Mouse (Mus musculus) right cerebral cortex, postnatal 10 days (tissue): Measurements from ENCODE around the gene Mrpl19.

Source experiments
- DNase-seq, 2 experiments: peaks; one replicate each; pipeline ENCODE4 v3.0.0; 2021; ENCODE audit warnings: low spot score in 2 of 2

Mrpl19 gene

DNA sequence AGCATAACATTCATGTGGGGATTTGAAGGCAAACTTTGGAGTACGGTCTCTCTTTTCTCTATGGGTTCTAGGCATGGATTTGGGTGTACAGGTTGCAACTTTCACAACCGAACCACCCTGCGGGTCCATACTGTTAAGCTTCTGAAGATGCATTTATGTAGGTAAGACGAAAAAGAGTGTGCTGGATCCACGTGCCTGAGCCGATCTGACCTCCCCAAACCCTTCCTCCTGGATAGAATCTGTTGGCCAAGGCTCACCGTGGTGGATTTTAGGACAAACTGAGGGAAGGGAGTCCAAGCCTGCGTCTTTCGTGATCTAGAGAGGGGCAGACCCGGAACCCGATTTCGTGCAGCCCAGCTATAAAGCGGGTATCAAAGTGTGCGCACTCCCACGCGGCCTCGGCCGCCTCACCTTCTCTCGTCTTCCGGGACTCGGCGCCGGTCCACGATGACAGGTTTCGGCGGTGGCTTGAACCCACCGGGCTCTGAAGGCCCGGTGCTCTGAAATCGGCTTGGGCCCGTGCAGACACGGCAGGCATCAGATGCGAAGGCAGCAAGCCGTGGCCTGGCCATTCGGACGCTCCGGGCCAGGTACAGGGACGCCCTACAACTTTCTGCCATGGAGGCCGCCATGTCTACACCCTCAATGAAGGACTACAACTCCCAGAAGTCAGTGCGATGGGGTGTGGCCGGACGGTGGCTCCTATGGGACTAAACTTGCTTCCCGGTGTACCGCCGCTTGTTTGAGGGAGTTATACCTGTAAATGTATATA lies at the start of gene Mrpl19:
TSS of gene Mrpl19 (minus strand) at position 663 of the 772 bp plus-strand sequence.
- DNase-seq, result peak; percentile 94 to 95

DNA sequence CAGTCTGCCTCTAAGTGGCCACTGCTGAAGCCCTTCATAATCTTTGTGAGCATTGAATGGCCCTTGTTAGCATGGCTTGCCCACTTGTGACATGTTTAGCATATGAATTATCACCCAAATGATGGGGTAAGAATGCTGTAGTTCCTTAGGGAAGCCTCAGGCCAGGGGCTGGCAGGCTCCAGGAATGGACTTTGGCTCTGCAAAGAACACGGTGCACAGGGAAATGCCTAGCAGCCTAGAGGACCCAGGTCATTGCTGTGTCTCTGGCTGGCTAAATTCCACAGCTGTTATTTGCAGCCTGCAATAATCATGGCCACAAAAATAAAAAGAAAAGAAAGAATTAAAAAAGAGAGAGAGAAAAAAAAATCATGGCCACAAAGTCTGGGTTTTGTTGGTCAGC lies 46.6 kb upstream of the Mrpl19 start:
- DNase-seq, result peak in 1 of 2 experiments; percentile 27

DNA sequence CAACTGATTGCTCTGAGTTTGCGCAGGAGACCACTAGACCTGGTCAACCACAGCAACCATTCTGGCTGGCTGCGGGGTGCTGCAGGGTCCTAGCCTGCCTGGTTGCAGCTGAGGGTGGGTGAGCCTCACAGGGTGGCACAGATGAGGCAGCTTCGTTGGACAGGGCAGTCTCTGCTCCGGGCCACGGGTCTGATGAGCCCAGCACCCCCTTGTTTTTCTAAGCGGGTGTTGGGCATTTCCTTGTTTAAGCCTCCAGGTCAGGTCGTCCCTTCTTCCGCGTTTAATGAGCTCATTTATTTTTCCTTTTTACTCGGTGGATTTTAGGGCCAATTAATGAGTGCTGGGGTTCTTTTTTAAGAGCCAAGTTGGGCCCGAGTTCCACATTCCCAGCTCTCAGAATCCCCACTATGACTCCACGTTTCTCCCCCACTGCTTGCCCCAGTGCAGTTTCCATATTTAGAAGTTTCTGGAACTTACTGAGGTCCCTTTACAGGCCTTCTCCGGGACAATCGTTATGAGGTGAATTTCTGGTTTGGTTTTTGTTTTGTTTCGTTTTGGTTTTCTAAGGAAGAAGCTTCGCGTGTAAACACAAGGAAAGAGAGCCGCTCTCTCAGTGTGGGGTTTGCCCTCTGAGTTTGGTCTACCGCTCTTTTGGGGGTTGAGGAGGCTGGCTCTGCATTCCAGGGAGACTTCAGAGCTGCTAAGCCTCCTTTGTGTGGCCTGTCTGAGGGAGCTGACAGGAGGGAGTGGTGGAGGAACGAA lies 24.5 kb upstream of the Mrpl19 start:
- DNase-seq, result peak; percentile 55 to 58

DNA sequence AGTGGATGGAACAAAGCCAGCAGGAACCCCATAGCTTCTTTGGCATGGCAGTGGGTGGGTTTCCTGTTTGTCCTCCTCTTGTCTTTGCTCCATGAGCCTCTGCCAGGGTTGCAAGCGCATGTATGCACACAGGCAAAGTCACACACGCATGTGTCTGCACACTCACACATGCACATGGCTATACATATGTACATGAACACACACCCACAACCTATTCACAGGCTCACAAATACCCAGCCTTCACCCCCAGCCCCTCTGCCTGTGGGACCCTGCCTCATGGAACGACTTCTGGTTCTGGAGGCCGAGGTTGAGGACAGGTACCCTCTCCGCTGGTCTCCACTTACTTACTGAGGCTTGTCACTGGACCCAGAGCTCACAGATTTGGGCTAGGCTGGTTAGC lies 22.6 kb upstream of the Mrpl19 start:
- DNase-seq, result peak in 1 of 2 experiments; percentile 21

DNA sequence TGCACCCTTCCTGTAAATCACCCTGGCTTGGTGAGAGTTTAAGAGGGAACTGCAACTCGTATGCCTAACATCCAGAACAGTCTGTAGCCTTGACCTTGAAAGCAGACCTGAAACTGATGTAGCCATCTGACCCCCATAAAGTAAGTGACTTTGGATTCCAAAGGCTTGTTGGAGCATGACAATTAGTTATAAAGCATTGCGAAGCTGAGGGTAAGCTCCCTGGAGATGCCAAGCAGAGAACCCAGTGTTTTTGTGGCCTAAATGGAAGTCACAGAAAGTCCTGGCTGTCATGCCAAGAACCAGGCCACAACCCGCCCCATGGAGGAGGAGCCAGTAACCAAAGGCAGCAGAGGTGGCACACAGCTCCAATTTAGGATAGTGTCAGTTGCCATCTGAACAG lies 21.8 kb upstream of the Mrpl19 start:
- DNase-seq, result peak; percentile 65 to 81

DNA sequence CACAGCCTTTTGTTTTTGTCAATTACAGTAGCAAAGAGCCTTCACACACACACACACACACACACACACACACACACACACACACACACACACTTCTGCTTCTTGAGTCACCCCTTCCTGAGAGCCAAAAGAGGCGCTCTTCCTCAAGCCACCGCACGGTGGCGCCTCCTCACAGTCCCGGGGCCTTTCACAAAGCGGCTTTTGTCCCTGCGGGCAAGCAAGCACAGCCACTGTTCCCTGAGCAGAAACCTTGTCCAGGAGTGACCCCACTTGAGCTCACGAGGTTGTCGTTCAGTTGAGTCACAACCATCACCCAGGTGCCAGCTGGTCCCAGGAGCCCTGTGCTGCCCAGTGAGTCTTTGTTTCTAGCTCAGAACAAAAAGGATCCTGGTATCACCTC lies 21.3 kb upstream of the Mrpl19 start:
- peak; percentile 83 to 91 for DNase-seq

DNA sequence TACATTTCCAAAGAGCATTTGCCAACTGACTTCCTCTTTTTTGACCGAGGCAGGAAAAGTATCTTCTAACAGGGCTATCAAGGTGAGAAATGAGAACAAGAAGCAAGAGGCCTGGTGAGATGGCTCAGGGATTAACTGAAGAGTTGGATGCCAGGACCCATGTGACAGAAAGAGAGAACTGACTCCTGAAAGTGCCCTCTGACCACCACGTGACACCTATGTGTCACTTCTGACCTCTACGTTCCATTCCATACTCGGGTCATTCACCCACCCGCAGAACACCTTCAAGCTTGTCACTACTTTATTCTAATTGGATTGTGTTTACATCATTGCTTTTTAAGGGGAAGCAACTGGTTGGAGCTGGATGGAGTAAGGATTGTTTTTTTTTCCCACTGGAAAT lies 20.8 kb upstream of the Mrpl19 start:
- peak in 1 of 2 experiments; percentile 17 for DNase-seq

DNA sequence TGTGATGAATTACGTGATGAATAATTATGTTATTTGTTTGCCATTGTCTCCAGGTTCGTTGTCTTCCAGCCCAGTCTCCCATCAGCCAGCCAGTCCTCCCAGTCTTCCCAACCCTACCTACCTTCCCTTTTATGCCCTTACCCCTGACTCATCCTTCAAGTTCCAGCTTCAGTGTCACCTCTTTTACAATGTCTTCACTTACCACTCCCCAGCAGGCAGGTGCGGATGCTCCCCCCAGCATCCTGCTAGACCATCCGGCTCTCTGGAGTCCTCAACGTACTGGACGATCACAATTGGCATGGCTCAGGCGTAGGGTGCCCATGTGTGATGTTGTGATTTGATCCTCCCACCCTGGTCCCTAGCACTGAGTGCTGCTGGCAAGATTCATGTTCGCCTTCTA lies 20.4 kb upstream of the Mrpl19 start:
- DNase-seq, result peak in 1 of 2 experiments; percentile 13

DNA sequence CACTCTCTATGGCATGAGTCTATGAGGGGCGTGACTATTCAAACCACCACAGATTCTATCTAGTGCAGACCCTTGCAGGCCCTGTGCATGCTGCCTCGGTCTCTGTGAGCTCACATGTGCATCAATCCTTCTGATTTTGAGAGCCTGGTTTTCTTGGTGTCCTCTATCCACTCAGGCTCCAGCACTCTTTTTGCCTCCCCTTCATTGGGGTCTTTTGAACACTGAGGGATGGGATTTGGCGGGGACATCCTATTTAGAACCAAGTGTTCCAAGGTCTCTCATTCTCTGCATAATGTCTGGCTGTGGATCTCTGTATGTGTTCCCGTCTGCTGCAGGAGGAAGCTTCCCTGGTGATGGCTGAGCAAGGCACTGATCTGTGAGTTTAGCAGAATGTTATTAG lies 13.5 kb upstream of the Mrpl19 start:
- no peak for DNase-seq

DNA sequence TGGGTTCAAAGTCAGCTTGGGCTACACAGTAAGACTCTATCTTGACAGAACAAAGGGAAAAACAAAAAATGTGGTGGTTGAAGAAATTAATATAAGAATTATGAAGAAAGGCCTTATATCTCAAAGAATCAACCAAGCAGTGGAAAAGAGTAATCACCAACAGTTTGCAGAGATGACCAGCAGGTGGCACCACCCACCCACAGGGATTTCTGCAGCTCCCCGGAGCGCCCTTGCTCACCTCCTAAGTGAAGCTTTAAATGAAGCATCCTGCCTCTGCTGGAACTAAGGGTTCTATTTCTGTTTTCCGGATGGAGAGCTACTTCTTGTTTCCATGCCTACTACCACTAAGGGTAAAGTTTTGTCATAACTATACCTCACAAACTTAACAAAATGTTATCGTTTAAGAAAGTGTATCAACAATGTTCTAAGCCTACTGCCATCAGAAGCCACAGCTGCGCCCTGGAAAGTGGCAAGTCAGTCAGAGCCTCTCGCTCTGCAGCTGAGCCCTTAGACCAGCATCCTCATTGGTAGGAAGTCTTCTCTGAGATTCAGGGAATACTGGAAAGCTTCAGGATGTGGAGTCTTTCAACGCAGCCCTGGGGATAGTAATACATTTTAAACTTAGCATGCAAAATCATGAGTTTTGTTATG lies 10.3 kb upstream of the Mrpl19 start:
- DNase-seq, result peak; percentile 84 to 88

DNA sequence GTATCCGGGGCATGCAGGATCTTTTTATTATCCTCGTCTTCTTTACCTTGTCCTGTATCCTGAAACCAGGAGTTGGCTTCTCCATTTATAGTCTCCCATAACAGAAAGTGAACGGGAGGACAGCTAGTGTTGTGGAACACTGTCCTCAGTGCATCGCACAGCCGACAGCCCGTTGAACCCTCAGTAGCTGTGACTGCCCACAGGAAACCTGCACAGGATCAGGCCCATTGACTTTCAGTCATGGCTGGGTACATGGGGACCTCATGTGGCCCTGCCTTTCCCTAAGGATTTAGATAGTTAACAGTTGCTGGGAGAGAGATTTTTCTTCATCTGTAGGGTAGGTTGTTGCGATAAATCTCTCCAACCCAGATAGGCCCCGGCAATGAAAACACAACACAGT lies 6.8 kb upstream of the Mrpl19 start:
- no peak for DNase-seq

DNA sequence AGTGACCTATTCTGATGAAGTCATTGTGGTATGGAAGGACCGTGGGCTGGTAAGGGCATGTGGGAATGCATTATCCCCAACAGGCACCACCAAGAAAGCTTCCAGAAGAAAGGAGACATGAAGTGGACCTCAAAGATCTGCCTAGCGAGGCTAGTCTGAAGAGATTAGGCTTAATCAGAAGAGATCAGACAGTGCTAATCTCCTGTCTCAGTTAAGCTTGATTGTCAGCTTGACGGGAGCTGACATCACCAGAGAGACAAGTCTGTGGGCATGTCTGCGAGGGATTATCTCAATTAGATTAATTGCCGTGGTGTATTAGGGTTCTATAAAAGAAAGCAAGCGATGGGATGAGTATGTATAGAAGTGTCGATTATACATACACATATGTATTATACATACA lies 5.4 kb upstream of the Mrpl19 start:
- DNase-seq, result no peak

DNA sequence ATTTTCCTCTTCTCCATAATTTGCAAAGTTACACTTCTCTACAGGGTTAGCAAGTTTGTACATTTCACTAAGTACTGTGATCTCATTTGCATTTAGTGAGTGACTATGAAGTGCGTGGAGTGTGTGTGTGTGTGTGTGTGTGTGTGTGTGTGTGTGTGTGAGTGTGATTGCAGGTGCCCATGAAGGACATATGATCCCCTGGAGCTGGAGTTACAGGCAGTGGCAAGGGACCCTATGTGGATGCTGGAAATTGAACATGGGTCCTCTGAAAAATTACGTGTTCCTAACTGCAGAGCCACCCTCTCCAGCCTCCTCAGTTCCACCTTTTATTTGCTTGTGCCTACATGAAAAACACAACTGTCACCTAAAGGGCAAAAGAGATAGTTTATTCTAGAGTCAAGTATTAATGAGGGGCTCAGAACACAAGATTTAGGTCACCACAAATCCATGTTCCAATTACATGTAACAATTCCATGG lies 348 bp upstream of the Mrpl19 start:
- DNase-seq, result no peak

DNA sequence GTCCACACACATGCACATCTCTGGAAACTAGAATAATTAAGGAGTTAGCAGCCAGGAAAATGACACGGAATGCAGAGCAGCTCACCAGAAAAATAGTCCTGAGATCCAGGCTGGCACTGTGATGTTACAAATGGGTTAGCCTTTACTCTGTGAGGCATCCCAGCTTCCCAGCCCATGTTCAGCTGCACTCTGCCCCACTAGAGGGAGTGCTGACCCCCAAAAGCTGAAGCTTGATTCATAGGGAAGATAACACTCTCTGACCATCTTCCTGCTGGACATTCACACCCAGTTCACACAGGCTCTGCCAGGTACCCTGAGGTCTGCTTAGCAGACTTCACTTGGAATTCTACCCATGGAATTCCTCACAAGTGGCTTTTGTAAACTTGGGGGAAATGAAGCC lies 5.5 kb downstream of the Mrpl19 start:
- no peak for DNase-seq

DNA sequence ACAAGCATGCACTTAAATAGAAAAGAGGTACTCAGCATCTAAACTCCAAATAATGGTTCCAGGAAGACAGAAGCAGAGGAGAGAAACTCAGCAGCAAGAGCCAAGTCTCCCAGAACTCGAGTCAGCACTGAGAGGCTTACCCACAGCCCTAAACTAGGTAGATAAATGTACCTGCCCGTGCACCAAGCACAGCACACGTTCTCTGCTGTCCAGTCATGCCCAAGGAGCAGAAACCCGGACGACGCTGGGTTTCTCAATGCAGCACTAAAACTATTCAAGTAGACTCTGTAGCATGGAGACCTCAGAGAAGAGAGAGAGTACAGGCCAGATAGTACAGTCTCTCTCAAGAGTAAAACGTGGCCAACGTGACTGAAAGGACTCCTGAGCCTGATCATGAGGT lies 5.9 kb downstream of the Mrpl19 start:
- DNase-seq, result no peak

DNA sequence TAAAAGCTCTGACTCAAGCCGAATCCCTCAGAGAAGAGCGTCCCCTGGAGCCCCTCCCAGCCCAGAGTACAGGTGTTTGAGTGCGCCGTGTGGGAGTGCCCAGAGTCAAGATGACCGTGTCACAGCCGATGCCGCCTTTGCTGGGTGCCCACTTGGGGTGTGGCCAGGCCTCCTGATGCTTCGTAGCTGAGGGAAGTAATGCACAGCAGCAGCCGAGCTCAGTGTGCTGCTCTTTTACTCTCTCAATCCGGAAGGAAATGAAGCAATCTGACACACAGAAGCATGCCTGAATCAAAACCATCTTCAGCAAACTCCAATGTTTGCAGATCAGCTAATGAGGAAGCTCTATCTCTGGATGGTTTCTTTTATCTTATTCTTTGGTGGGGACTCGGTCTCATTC lies 7.8 kb downstream of the Mrpl19 start:
- no peak for DNase-seq

DNA sequence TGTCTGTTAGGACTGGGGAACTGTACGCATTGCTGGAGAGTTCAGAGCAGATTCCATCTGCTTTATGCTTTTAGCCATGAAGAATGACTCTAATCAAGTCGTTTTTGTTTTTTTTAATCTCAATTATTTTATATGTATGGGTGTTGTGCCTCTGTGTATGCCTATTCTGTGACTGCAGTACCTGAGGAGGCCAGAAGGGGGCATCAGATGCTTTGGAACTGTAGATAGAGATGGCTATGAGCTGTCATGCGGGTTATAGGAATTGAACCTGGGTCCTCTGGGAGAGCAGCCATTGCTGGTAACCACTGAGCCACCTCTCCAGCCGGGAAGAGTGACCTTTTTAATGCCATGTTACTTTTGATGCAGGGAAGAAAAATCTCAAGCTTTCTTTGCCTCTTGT lies 9.4 kb downstream of the Mrpl19 start:
- DNase-seq, result no peak

DNA sequence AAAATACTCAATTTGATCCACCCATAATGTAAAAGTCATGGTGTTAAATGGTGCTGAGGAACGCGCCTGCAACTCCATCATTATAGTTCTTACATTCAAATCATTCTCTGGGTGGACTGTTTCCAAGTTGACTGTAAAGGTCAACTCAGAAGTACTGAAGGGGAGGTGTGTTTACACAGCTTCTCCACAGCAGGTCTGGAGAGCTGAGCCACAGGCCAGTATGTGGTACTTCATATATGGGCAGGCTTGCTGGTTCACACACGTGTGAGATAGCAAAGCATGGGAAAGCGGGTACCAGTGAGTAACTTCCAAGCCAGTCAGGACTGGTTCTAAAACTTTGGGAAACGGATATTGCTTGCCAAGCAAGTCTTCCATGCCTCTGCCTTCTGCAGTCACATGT lies 10.6 kb downstream of the Mrpl19 start:
- DNase-seq, result no peak

DNA sequence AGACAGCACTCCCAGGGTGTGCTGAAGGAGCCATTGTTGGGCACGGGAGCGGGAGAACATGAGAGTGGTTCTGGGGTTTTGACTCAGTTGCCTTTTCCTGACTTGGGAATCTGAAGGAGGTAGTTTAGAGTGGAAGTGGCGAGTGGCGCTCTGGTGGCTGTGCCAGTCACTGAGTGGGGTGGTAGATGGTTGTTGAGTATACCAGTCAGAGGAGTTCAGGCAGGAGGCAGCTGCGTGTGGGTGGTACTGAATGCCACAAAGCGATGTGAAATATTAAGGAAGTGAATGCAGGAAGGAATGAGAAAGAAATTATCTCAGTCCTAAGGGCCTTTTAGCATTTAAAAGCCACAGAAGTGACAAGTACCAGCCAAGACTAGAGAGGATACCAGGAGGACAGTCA lies 18.9 kb downstream of the Mrpl19 start:
- DNase-seq, result no peak

DNA sequence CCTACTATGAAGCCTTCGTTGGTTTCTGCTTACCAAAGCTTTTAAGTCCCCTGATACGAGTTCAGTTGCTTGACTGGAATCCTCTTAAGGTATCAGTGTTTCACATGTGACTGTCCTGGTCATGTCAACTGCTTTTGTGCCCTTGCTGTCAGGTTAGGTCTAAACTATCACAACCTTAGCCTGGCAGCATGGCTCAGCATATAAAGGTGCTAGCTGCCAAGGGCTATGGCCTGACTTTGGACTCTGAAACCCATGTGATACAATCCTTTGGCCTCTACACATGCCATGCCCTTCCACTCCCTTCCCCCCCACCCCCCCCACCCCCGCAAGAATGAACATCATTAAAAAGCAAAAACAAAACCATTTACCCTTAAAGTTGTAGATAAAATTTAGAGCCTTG lies 21.3 kb downstream of the Mrpl19 start:
- no peak for DNase-seq

DNA sequence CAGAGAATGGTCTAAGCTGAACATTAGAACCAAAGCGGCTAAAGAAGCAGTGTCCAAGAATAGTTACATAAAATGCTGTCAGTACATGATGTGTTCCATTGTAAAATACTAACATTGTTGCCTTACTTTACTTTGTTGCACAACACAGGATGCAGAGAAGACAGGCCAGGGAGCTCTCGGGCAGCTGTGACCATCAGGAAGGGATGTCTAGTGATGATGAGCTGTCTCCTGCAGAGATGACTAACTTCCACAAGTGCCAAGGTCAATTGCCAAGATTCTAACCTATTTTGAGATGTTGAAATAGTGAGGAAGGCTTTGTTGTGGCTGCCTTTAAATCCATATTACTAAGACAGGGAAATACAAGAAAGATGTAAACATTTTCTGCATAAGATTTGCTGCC lies 22.5 kb downstream of the Mrpl19 start:
- no peak for DNase-seq

DNA sequence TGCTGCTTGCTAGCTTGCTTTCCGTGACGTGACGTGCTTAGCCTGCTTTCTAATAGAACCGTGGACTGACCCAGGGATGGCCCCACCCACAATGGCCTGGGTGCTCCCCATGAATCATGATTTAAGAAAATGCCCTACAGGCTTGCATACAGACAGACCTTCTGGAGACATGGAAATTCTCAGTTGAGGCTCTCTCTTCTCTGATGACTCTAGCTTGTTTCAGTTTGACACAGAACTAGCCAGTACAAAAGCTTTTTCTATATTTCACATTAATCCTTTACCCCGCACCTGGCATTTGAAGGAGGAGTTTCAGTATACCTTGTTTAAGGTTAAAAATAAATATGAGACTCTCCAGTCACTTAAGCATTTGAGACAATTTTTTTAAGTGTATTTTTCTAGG lies 24.0 kb downstream of the Mrpl19 start:
- no peak for DNase-seq

DNA sequence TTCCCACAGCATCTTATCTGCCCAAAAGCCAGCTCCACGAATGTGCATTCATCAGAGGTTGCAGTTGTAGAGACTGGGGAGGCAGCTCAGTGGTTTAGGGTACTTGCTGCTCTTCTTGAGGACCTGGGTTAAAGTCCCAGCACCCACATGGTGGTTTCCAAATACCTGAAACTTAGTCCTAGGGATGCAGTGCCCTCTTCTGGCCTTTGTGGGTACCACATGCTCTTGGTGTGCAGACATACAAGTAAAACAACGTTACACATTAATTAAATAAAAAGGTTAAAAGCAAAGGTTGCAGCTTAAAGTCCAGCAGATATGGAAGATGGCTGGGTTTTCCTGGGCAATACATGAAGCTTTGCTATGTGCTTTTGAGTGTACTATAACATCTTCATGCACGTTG lies 32.5 kb downstream of the Mrpl19 start:
- DNase-seq, result no peak
